Mouse (Mus musculus) E14TG2a.4 (cell line): ENCODE results near the gene Tcea2.

ENCODE experiments used
- CTCF ChIP-seq: conservative IDR thresholded peaks from 2 replicates; pipeline ENCODE4 v1.5.1; 2014; ENCODE audit warnings: low read length
- POU5F1 ChIP-seq: IDR thresholded peaks from 2 replicates; pipeline ENCODE4 v1.6.1; 2014; ENCODE audit warnings: low read length, borderline replicate concordance

DNA sequence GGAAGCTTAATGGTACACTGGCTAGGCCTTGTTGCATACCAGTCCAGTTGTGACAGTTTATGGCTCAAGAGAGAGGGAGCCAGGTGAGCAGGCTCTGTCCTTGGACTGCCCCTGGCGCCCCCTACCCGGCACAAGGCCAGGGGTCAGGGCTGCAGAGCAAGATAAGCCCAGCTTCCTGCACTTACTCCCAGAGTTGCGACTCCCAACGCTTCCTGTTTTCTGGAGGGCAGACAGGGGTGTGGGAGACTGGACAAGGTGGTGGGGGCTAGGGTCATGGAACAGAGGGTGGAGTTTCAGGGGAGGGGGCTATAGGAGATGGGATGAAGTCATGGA lies 16.8 kb upstream of the Tcea2 start:
- TF ChIP-seq CTCF (no peak), POU5F1 (no peak)
